Mouse (Mus musculus) monocyte, adult 2 months (primary cell): ENCODE measurements around the gene Rsg1.
A peak's percentile ranks its signal among the peaks of the same experiment; 100 is the strongest.

Source experiments
- DNase-seq, 2 experiments: peaks; one replicate each; pipeline ENCODE4 v3.0.0; 2022; ENCODE audit warnings: low spot score in 2 of 2, low read depth in 1 of 2

Rsg1 gene

DNA sequence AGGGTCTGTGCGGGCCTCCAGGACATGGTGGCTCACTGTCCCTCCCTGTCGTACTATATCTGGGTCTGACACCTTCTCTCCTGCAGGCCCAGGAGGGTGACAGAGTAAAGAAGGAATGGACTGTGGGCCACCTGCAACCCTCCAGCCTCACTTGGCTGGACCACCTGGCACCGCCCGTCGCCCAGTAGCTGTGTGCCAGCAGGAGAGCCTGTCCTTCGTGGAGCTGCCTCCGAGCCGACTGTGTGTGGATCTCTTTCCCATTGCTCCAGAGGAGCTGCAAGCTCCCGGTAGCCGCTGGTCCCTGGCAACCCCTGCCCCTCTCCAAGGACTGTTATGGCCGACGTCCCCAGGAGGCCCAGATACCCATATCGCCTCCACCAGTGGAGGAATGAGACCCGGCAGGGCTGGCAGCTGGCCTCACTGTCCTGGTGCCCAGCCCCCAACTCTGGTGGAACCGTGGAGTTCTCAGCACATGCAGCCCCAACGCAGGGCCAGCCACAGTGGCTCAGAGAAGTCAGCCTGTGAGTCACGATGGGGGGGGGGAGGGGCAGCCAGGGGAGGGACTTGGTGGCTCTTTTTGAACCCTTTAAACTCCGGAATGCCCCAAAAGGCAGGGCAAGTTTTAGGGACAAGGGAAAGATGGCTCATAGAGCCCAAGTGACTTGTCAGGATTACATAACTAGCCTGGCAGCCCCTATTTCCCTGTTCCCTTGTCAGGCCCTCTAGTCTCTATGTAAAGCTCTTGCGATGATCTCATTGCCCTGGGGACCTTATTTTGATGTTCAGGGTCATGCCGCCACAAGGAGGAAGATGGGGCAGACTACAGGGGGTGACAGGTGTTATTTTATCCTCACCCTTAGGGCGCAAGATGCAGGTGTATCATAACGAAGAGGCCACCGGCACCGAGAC is 32.6 kb downstream of the Rsg1 start:
- no peak for DNase-seq

DNA sequence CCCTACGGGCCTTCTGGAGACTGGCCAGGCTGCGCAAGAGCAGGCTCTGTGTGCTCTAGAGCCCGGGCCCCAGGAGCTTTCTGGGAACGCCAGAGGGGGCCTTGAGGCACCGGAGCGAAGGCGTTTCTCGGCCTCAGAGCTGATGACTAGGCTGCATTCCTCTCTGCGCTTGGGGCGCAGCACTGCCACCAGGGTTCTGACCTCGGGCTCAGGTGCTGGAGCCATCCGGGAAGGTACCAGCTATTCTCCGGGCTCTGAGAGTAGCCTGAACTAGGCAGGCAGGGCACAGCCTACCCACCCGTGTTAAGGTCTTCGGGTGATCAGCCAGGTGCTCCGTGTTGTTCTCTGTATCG is 33.2 kb downstream of the Rsg1 start:
- DNase-seq = no peak

DNA sequence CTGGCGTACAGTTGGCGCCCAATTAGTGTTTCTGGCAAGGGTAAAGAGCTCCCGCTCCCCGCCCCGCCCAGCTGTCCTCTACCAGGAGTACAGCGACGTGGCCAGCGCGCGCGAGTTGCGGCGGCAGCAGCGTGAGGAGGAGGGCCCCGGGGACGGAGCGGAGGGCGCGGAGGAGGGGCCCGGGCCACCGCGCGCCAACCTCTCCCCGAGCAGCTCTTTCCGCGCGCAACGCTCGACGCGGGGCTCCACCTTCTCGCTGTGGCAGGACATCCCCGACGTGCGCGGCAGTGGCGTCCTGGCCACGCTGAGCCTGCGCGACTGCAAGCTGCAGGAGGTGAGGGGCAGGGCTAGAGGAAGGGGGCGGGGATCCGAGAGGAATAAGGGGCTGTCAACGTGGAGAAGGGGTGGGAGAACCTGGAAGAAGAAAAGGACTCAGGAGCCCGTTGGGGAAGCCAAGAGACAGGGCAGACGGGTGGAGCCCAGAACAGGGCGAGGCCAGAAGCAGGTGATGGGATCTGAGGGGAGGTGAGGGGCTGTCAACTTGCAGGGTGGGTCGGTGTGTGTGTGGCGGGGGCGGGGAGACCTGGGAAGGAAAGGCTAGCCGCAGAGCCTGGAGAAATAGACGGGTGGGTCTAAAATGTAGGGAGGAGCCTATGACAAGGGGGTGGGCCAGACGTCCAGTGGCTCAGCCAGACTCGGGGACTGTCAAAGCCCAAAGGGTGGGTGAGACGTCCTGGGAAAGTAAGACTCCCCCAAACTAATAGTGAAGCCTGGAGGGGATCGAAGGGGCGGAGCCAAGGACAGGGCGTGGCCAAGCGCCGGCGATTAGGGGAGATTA is 34.2 kb downstream of the Rsg1 start:
- DNase-seq = no peak

DNA sequence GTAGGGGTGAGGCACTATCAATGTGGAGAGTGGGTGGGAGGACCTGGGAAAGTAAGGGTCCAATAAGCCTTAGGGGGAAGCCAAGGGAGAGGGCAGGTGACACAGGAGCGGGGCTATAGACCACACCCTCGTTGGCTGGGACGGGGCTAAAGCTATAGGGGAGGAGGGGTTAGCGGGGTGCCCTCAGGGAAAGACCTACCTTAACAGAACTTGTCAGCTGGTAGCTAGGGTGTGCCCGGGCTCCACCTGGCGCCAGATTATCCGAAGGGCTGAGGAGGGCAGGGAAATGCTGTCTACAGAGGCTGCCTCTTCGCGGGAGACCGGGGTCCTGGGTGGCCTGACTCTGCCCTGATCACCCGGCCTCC is 34.8 kb downstream of the Rsg1 start:
- DNase-seq = no peak

DNA sequence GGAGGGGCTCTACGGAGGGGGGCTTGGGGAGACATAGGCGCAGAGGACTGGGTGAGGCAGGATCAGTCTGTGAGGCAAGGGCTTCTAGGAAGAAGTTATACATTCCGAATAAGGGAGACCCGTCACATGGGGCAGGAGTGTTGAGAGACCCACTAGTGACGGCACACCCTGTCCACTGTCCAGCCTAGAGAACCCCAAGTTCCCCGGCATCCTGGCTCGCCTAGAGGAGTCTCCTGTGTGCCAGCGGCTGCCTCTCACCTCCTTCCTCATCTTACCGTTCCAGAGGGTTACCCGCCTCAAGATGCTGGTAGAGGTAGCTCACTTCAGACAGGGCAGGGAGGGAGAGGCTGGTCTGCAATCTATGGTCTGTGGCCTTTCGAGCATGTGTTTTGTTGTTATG is 35.6 kb downstream of the Rsg1 start:
- no peak for DNase-seq

DNA sequence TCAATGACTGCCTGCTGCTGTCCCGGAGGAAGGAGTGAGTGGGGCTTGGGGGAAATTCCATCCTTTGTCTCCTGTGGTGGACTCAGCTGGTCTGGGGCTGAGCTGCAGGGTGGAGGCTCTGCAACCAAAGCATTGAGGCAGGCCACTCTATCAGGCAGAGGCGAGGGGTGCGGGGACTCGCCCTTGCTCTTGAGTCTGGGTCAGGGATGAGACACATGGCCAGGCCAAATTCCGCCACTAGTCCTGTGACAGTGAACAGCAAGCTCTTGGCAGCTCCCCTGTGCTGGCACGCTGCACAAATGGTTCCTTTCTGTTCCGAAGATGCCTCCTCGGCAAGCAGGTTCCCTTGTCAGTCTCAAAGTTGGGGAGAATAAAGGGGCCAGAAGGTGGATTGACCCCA is 37.3 kb downstream of the Rsg1 start:
- DNase-seq = no peak

DNA sequence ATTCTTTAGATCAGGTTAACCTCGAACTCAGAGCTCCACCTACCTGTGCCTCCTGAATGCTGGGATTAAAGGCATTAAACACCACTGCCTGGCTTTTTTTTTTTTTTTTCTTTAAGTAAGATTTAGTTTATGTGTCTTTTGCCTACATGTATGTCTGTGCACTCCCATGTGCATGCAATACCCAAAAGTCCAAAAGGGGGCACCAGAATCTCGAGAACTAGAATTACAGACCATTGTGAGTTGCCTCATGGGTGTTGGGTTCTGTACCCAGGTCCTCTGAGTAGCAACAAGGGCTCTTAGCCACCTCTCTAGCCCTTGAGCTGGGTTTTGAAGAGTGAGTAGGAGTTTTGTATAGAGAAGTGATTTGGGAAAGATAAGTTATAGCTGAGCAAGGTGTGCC is 38.9 kb downstream of the Rsg1 start:
- no peak for DNase-seq

DNA sequence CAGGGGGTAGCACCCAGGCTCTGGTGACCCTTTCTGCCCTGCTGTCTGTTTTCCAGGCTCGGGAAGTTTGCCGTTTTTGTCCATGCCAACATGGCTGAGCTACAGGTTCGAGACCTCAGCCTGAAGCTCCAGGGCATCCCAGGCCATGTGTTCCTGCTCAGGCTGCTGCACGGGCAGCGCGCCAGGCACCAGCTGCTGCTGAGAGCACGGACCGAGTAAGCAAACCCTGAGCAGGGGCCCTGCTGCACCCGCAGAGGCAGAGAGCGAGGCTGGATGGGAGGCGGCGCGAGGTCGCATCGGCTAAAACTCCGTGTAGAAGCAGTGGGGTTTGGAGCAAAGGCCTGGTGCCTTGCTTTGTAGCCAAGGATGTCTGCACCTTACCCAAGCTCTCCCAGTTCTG is 40.5 kb downstream of the Rsg1 start:
- DNase-seq = no peak

DNA sequence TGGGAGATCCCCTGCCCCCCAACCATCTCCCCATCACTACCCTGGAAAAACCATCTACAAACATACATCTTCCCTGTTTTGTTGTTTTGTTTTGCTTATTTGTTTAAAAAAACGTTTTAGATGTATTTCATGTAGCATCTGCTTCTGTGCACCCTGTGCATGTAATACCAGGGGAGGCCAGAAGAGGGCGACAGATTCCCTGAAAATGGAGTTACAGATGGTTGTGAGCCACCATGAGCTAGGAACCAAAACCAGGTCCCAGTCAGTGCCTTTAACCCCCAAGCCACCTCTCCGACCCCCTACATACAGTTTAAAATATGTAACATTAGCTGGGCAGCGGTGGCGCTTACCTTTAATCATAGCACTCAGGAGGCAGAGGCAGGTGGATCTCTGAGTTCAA is 43.7 kb downstream of the Rsg1 start:
- no peak for DNase-seq

DNA sequence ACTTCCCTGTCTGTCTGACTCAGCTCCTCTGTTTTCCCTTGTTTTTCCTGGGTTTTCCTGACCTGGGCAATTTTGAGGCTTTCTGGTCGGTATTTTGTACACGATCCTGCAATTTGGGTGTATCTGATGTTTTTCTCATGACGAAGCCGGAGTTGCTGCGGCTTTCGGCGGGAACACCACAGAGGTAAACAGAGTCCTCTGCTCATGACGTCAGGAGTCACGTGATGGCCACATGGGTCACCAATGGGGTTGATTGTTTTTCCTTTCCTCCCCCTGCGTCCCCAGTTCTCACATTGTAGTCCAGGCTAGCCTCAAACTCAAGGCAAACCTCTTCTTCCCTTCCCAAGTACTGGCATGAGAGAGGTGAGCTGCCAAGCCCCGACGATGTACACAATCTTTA is 45.7 kb downstream of the Rsg1 start:
- DNase-seq = no peak

DNA sequence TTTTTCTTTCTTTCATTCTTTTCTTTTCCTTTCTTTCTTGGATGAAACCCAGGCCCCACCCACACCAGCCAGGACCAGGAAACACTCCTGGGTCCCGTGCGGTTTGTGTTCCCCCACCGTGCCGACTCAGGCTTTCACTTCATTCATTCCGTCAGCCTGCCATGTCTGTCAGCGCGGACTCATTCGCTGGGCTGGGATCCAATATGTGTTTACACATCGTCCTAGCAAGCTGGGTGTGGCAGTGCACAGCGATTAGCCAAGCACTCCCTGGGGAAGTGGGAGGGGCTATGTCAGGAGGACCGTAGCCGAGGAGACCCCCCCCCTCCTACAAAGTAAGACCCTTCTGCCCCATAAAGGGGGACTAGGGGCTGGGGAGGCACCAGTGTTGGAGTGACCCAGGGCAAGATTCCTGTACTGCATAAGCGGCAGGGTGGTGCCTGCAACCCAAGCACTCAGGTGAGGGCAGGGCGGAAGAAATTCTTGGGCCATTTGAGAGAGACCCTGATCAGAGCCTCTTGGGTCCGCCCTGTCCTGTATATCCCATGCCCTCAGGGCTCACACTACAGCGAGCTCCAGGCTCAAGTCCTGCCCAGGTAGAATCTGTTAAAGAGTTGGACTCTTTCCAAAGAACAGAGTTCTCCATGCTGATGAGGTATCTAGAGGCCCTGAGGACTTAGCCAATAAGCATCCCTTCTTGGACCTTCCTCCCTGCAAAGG is 46.4 kb downstream of the Rsg1 start:
- no peak for DNase-seq

DNA sequence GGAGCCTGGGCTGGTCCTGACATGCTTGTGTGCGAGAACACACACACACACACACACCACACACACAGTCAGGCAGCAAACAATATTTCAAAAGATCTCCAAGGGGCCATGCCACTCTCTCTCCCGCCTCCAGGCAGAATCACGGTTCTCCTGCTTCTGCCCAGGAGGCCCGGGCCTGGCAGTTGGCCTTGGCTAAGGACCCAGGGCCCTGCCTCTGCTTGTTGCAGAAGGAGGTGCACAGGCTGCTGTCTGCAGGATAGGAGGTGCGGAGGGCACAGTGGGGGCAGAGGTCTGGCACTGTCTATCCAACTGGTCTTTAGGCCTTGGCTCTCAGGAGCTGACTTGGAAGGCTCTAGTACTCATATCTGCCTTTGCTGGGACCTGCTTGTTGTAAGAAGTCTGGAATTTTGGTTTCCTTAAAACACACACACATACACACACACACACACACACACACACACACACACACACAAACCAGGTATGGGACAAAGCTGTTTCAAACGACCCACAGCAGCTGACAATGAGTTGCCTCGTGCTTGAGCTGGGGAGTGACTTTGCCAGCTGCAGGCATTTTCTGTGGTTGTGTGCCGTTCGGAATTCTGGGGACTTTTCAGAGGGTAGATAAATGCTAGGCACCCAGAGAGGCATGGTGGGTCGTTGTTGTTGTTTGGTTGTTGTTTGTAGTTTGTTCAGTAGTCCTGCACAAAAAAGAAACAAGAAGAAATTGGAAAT is 49.3 kb downstream of the Rsg1 start:
- no peak for DNase-seq

DNA sequence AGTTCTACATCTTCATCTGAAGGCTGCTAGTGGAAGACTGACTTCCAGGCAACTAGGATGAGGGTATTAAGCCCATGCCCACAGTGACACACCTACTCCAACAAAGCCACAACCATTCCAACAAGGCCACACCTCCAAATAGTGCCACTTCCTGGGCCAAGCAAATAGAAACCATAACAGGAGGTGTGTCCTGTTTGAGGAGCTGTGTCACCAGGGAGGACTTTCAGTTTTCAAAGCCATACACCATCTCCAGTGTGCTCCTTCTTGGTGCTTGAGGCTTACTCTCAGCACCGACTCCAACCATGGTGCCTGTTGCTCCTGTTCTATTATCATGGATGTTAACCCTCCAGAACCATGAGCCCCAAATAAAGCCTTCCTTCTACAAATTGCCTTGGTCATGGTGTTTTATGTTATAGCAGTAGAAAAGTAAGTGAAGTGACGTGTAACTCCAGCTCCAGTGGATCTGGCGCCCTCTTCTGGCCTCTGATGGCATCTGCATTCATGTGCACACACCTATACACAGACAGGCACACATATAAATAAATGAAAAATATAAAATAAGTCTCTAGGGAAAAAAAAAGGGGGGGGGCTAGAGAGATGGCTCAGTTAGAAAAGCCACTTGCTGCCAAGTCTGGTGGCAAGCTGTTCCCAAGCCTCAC is 52.4 kb downstream of the Rsg1 start:
- DNase-seq = no peak

DNA sequence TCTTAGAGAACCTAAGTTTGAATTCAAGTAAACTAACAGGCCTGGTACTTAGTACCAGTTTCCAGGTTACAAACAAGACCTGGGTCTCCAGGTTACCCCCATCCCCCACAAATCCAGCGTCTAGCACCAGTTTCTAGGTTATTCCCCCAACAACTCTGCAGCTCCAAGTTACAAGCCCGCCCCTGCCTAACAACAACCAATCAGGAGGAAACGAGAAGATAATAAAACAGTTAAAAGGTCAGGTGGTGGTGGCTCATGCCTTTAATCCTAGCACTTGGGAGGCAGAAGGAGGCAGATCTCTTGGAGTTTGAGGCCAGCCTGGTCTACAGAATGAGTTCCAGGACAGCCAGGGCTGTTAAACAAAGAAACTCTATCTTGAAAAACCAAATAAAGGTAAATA is 53.5 kb downstream of the Rsg1 start:
- no peak for DNase-seq

DNA sequence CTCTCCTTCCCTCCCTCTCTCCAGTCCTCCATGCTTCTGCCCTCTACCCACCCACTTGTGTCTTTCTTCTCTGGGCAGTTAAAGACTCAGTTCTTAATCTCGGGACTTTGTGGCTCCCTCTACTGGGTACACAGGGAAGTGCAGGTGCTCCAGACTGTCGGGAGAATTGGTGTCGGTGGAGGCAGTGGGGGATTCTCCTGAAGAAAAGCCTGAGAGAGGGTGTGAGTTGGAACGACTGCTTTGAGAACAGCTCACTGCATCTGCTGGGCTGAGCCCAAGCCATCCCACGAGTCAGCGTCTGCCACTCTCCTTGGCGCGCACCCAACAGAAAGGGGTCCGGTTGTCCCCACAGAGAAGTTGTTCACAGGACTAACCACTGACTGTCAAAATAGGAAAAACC is 54.1 kb downstream of the Rsg1 start:
- peak in 1 of 2 experiments; percentile 40 for DNase-seq

DNA sequence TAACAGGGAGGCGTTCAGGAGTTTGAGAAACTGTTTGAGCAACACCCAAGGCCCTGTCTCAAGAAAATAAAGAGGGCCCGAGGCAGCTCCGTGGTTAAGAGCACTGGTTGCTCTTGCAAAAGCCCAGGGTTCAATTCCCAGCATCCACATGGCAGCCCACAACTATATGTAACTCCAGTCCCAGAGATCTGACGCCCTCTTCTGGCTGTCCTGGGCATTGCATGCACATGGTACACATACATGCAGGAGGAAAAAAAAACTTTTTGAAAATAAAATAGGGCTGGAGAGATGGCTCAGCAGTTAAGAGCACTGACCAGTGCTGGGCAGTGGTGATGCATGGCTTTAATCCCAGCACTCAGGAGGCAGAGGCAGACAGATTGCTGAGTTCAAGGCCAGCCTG is 54.6 kb downstream of the Rsg1 start:
- DNase-seq = no peak

DNA sequence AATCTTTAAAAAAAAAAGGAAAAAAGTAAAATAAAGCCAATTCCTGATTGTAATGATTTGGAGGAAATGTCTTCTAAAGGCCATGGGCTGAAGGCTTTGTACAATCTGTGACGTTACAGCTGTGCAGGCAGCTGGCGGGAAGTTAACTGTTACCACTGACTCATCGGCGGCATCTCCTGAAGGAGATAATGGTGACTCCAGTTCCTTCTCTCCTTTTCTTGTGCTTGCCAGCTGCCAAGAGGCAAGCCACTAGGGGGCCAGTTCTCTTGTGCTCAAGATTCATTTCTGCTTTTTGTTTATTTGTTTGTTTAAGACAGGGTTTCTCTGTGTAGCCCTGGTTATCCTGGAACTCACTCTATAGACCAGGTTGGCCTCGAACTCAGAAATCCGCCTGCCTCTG is 55.3 kb downstream of the Rsg1 start:
- DNase-seq = peak; percentile 33 to 38

DNA sequence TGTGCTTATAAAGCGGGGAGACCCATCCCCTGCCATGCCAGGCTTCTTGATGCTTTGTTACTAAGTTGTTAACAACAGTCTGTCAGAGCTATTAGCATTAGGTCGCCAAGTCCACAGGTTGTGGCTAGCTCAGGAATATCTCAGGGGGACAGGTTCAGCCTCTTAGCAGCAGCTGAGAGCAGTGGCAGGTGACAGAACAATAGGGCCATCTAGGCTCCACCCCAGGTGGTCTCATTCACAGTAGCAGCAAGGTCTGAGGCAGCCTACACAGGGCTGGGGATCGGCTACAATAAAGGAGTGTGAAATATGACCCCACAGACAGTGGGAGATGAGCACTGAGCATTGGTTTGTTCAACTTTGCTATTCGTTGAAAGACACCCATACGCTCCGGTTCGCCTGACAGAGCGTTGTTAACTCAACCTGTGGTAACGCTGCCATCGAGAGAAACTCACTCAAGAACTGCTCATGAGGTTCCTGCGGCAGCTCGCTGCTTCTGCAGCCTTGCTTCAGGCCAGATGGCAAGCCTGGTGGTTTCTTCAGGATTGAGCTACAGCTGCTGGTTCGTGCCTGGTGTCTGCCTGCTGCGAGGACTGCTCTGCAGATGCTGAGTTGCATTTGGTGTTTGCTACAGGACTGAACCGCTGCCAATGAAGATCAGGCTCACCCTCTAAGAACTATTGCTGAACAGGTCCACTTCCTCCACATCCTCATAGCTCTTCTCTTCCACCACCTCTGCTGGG is 56.6 kb downstream of the Rsg1 start:
- no peak for DNase-seq

DNA sequence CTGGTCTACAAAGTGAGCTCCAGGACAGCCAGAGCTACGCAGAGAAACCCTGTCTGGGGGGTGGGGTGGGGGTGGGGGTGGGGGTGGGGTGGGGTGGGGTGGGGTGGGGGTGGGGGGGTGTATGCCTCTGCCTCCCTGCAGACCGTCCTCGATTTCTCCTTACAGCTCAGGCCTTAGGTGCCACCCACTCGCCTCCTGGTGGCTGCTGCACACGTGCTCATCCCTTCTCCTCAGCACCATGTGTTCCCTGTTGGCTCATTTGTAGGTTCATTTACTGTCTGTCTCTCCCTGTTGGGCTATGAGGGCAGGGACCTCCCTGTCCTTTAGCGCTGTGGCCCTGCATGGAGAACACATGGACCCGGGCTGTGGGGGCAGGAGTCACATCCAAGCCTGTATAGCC is 57.5 kb downstream of the Rsg1 start:
- DNase-seq = no peak

DNA sequence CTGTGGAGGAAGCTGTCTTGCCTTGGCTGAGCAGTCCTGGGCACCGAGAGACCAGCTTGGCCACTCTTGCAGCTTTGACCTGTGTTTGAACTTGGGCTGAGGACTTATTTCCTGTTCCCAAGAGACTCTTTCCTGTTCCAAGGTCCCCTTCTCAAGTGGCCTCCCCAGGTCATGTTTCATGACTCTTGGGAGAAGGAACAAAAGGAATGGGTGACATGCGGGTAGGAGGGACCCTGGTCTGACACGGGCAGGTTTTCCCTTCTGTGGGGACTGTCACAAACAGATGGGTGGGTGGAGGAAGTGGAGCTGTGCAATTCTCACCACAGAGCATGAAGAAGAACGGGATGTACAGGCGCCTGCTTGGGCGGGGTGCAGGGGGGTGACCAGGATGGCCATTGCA is 58.0 kb downstream of the Rsg1 start:
- DNase-seq = peak; percentile 69 to 73
